Comparison of ENCODE assay signal across 13 mouse cellular contexts in the genomic region with DNA sequence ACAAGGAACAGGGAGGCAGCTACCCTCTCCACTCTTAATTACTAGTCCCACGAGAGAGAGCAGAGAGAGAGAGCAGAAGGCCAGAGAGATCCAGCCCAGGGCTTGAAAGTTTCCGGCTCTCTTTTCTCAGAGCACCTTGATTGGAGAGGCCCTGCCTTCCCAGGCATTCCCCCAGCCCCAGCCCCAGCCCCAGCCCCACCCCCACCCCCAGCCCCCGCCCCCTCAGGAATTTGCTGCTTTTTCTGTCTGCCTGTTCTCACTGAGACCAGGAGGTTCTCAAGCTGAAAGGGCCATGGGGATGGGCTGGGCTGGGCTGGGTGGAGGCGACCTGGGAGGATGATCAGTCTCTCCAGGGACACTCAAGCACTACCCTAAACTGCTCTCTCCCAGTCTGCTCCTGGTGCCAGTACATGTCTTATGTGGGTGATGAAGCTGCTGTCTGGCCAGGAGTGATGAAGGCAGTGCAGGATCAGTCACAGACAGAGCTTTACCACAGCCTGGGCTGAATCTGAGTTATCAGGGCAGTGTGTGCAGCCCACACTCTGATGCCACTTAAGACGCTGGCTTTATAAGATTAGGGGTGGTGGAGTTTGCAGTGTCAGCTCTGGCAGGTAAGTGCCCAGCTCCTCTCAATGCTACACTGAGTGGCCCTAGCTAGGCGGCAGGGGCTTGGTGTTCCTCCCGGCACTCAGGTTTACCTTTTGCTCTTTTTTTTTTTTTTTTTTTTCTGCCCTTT. TPM values are rescaled to one million over a fixed set of nuclear protein-coding genes. Genes with fewer than 3 reads are reported as not detected.
DNase-seq lines count a peak whose midpoint lies in the region; ATAC-seq lines count a peak whose summit lies in the region.
"Had no signal": no experiment of that assay in that cellular context is flagged by ENCODE, and none has a peak within 500 bp of the region (broad histone marks: within the 10 kb centered on the region; RNA-seq: fewer than 3 reads in every experiment).

No protein-coding gene starts in this region.

- H3K36me3 ChIP-seq in liver, embryonic 11.5 days (ENCODE audit: control insufficient read depth, insufficient read depth, low read length), result peaks cover 13% of the 10 kb centered on the region
- peaks cover 35% of the 10 kb centered on the region for H3K36me3 ChIP-seq in embryonic facial prominence, embryonic 10.5 days (replicated peaks)

- peaks cover 30% of the 10 kb centered on the region for H3K27me3 ChIP-seq in liver, embryonic 11.5 days (replicated peaks; ENCODE audit: control insufficient read depth, insufficient read depth, low read length)
- H3K27me3 ChIP-seq in embryonic facial prominence, embryonic 10.5 days (replicated peaks; ENCODE audit: low read depth, poor library complexity, severe bottlenecking), result peaks cover 37% of the 10 kb centered on the region

- no peak overlapping the region for H3K4me3 ChIP-seq in liver, embryonic 11.5 days (ENCODE audit: low read depth, low read length)
- peak overlapping the region; percentile 64 for H3K4me3 ChIP-seq in embryonic facial prominence, embryonic 10.5 days

- peak; percentile 20; the same call in 1 of the 2 replicates for ATAC-seq in liver, embryonic 11.5 days (replicated peaks; ENCODE audit: low FRiP score)
- ATAC-seq in monocyte, adult 5-6 weeks (replicated peaks; ENCODE audit: insufficient number of reproducible peaks, low FRiP score, low TSS enrichment, poor library complexity, severe bottlenecking), result no peak

- H3K9ac ChIP-seq in liver, embryonic 11.5 days (ENCODE audit: low read depth, low read length), result no peak overlapping the region
- H3K9ac ChIP-seq: liver, embryonic 15.5 days had no signal

- 33% methylated on average over 7 of the region's 7 CpGs for WGBS in liver, embryonic 11.5 days
- WGBS in embryonic facial prominence, embryonic 10.5 days, result 9% methylated on average over 7 of the region's 7 CpGs

- DNase-seq in embryo, embryonic 11 days, result peak; percentile 51
- no peak for DNase-seq in embryo, embryonic 10.5 days (ENCODE audit: low spot score)
- peak; percentile 35 for DNase-seq in liver, embryonic 11.5 days (ENCODE audit: low spot score)
- DNase-seq in liver, result no peak
- DNase-seq in embryonic facial prominence, embryonic 10.5 days (ENCODE audit: low spot score), result peak; percentile 74
- DNase-seq in lung, postnatal 10 days, result peak; percentile 33
- DNase-seq in adrenal gland, adult (ENCODE audit: inconsistent age in 2 of 2, low spot score in 1 of 2), result no peak
- DNase-seq: adrenal gland, postnatal 25 days; cerebellum, adult 11-12 months; layer of hippocampus, adult 9-11 months; right cerebral cortex, postnatal 4 days had no signal

- no peaks in the 10 kb centered on the region for H3K9me3 ChIP-seq in liver, embryonic 11.5 days (ENCODE audit: control insufficient read depth, low read length)
- no peaks in the 10 kb centered on the region for H3K9me3 ChIP-seq in embryonic facial prominence, embryonic 10.5 days
- H3K9me3 ChIP-seq: liver, embryonic 15.5 days had no signal

- H3K4me2 ChIP-seq in liver, embryonic 11.5 days, result no peak overlapping the region

- peaks cover 26% of the 10 kb centered on the region for H3K4me1 ChIP-seq in liver, embryonic 11.5 days (replicated peaks; ENCODE audit: control insufficient read depth, insufficient read depth, low read length)
- H3K4me1 ChIP-seq in embryonic facial prominence, embryonic 10.5 days, result peaks cover 63% of the 10 kb centered on the region

- H3K27ac ChIP-seq in liver, embryonic 11.5 days (ENCODE audit: low read depth, low read length), result no peak overlapping the region
- 0 out of 2 replicates have a peak overlapping the region, but pooled peaks have one; percentile 5 for H3K27ac ChIP-seq in embryonic facial prominence, embryonic 10.5 days (replicated peaks)
- H3K27ac ChIP-seq: liver, embryonic 15.5 days had no signal

RNA-seq across cellular contexts. Expression of a gene that starts 21.1 kb away (rescaled TPM):
- polyA plus RNA-seq in liver, embryonic 11.5 days (2014; fragmentation: Nextera tagmentation; extraction: Ambion mirVana), result 29.4 and 30.6 TPM in 2 replicates
- 30.8 and 36.6 TPM in 2 replicates for polyA plus RNA-seq in embryonic facial prominence, embryonic 10.5 days (2016; fragmentation: Nextera tagmentation; extraction: Ambion mirVana)
- 30.5 to 41.8 TPM (median 34.6 TPM) in 3 replicates for total RNA-seq in monocyte, adult 5-6 weeks (2017)

RNA-seq across cellular contexts. Expression of a gene that starts 25.4 kb away (rescaled TPM):
- 12.3 and 12.4 TPM in 2 replicates for polyA plus RNA-seq in liver, embryonic 11.5 days (2014; fragmentation: Nextera tagmentation; extraction: Ambion mirVana)
- polyA plus RNA-seq in embryonic facial prominence, embryonic 10.5 days (2016; fragmentation: Nextera tagmentation; extraction: Ambion mirVana), result 24.7 and 25.0 TPM in 2 replicates
- 11.8 to 33.4 TPM (median 26.8 TPM) in 3 replicates for total RNA-seq in monocyte, adult 5-6 weeks (2017)

RNA-seq across cellular contexts. Expression of a gene that starts 28.0 kb away (rescaled TPM):
- 95.1 and 101 TPM in 2 replicates for polyA plus RNA-seq in liver, embryonic 11.5 days (2014; fragmentation: Nextera tagmentation; extraction: Ambion mirVana)
- 100 and 109 TPM in 2 replicates for polyA plus RNA-seq in embryonic facial prominence, embryonic 10.5 days (2016; fragmentation: Nextera tagmentation; extraction: Ambion mirVana)
- 17.1 to 27.5 TPM (median 26.9 TPM) in 3 replicates for total RNA-seq in monocyte, adult 5-6 weeks (2017)

RNA-seq across cellular contexts. Expression of a gene that starts 49.4 kb away (rescaled TPM):
- 20.5 and 22.4 TPM in 2 replicates for polyA plus RNA-seq in liver, embryonic 11.5 days (2014; fragmentation: Nextera tagmentation; extraction: Ambion mirVana)
- polyA plus RNA-seq in embryonic facial prominence, embryonic 10.5 days (2016; fragmentation: Nextera tagmentation; extraction: Ambion mirVana), result 35.1 and 38.4 TPM in 2 replicates
- 20.1 to 60.8 TPM (median 32.2 TPM) in 3 replicates for total RNA-seq in monocyte, adult 5-6 weeks (2017)

RNA-seq across cellular contexts. Expression of a gene that starts 49.7 kb away (rescaled TPM):
- polyA plus RNA-seq in liver, embryonic 11.5 days (2014; fragmentation: Nextera tagmentation; extraction: Ambion mirVana), result 25.2 and 25.9 TPM in 2 replicates
- 46.9 and 50.7 TPM in 2 replicates for polyA plus RNA-seq in embryonic facial prominence, embryonic 10.5 days (2016; fragmentation: Nextera tagmentation; extraction: Ambion mirVana)
- 19.3 to 30.9 TPM (median 26.0 TPM) in 3 replicates for total RNA-seq in monocyte, adult 5-6 weeks (2017)

Comparison
In these comparisons a context has a peak if more than half of its experiments do, and no peak if none do; other contexts are left out.
1. DNase-seq: peak in embryo, embryonic 11 days (single experiment), liver, embryonic 11.5 days (single experiment), embryonic facial prominence, embryonic 10.5 days (single experiment) and lung, postnatal 10 days (single experiment); none in embryo, embryonic 10.5 days (single experiment), liver (single experiment) and adrenal gland, adult (0 of 2).